Mouse (Mus musculus) limb, embryonic 15.5 days (tissue): Measurements from ENCODE around the gene Etl4. TPM values are rescaled to one million over a fixed set of nuclear protein-coding genes. Genes with fewer than 3 reads are reported as not detected.

Experiments
- ATAC-seq: fragments of 200-750 bp; cut with Nextera tagmentation; 2 replicates; pipeline ENCODE4 v1.8.0; 2017; ENCODE audit warnings: low read depth, moderate TSS enrichment; ENCODE audit not compliant: insufficient number of reproducible peaks, low FRiP score, low TSS enrichment
- H3K27ac ChIP-seq: fragments of 300-500 bp; sonication (generic); 2 replicates; pipeline ENCODE4 v1.5.1; 2015; ENCODE audit warnings: moderate library complexity, mild to moderate bottlenecking, inconsistent platforms
- H3K27me3 ChIP-seq: fragments of 300-500 bp; sonication (generic); 2 replicates; pipeline ENCODE4 v1.6.1; 2015; ENCODE audit warnings: inconsistent platforms
- H3K36me3 ChIP-seq: fragments of 300-500 bp; sonication (generic); 2 replicates; pipeline ENCODE4 v1.6.1; 2015; ENCODE audit warnings: inconsistent platforms
- H3K4me1 ChIP-seq: fragments of 300-500 bp; sonication (generic); 2 replicates; pipeline ENCODE4 v1.6.1; 2015; ENCODE audit warnings: inconsistent platforms
- H3K4me2 ChIP-seq: fragments of 300-500 bp; sonication (generic); 2 replicates; pipeline ENCODE4 v1.6.1; 2015; ENCODE audit warnings: mild to moderate bottlenecking, inconsistent platforms
- H3K4me3 ChIP-seq: fragments of 300-500 bp; sonication (generic); 2 replicates; pipeline ENCODE4 v1.5.1; 2015; ENCODE audit warnings: mild to moderate bottlenecking, inconsistent platforms
- H3K9ac ChIP-seq: fragments of 300-500 bp; sonication (generic); 2 replicates; pipeline ENCODE4 v1.6.1; 2015; ENCODE audit warnings: inconsistent platforms
- H3K9me3 ChIP-seq: fragments of 300-500 bp; sonication (generic); 2 replicates; pipeline ENCODE4 v1.6.1; 2016; ENCODE audit warnings: inconsistent platforms
- WGBS: fragments of 180-500 bp; shearing (Covaris S2); methylation state at CpG from one replicate; pipeline ENCODE4 v1.1.7; 2015; 5-methylcytosine and 5-hydroxymethylcytosine counted together
- polyA plus RNA-seq: library from polyadenylated mRNA; unstranded; fragments of >200 nt; fragmentation: Nextera tagmentation; extraction: Ambion mirVana; gene quantifications from 2 replicates; pipeline ENCODE4 v1.2.1, GENCODE M21; 2015

Etl4 gene
- polyA plus RNA-seq, 1 experiment from 2014 or later: 33.5 TPM

DNA sequence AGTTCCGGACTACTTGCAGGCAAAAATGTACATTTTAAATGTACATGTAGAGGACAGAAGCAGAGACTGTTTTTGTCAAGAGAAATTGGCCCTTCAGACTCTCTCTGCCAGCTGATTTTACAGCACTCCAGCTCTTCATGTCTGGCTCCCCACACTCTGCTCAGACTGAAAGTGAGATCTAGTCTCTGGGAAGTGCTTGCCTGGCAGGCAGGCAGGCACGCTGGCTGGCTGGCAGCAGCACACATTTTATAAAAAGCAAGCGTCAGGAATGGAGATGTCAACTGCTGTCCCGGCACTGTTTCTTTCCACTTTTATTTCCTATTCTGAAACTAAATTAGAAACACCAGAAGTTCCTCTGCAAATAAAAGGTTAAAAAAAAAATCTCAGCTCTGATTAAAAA lies 339.8 kb downstream of the Etl4 start:
- no peak overlapping the region for H3K4me3 ChIP-seq
- H3K9ac ChIP-seq: no peak overlapping the region
- no peak for ATAC-seq
- H3K27ac ChIP-seq: no peak overlapping the region
- H3K27me3 ChIP-seq: no peaks in the 10 kb centered on the region
- 28% methylated on average over 4 of the region's 4 CpGs for WGBS
- H3K36me3 ChIP-seq: no peaks in the 10 kb centered on the region
- no peaks in the 10 kb centered on the region for H3K9me3 ChIP-seq
- peaks cover 7% of the 10 kb centered on the region; the same call in 1 of the 2 replicates for H3K4me1 ChIP-seq
- H3K4me2 ChIP-seq: no peak overlapping the region

DNA sequence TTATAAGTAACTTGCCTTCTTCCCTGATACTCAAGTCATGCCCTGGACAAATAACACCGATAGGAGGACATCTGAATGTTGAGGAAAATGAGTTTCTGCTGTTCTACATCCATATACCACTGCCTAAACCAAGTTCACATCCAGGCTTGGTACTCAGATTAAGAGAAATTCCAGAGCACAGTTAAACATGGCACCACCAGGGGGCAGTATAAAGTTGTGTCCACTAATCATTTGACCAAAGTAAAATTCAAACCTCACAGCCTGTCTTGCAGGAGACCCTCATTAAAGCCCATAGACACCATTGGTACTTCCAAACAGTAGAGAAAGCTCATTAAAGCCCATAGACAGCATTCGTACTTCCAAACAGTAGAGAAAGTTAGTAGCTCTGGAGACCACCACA lies 366.5 kb downstream of the Etl4 start:
- Histone ChIP-seq H3K4me3 (no peak overlapping the region), H3K4me2 (no peak overlapping the region), H3K4me1 (no peaks in the 10 kb centered on the region), H3K9me3 (no peaks in the 10 kb centered on the region), H3K27me3 (no peaks in the 10 kb centered on the region), H3K27ac (no peak overlapping the region), H3K9ac (no peak overlapping the region), H3K36me3 (no peaks in the 10 kb centered on the region)
- no peak for ATAC-seq
- 51% methylated on average over 2 of the region's 2 CpGs for WGBS

DNA sequence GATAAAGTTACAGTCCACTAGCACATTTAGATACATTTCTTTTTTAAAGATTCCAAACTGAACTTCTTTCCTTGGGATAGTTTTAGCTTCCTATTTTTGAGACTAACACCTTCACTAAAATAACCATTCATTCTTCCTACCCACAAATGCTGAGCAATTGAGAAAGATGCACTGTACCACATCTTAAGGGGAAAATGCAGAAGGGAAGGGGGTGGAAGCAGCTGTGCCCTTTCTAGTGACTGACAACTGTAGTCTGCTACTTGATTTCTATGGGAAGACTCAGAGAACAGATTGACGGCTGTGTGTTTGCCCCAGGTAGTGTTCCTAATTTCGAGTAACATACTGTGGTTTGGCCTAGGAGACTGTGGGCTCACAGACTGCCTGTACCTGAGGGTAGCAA lies 372.3 kb downstream of the Etl4 start:
- Histone ChIP-seq H3K4me2 (no peak overlapping the region), H3K4me1 (no peaks in the 10 kb centered on the region), H3K4me3 (no peak overlapping the region), H3K9ac (no peak overlapping the region), H3K9me3 (no peaks in the 10 kb centered on the region), H3K27ac (no peak overlapping the region), H3K27me3 (no peaks in the 10 kb centered on the region), H3K36me3 (no peaks in the 10 kb centered on the region)
- ATAC-seq: no peak
- 66% methylated on average over 2 of the region's 2 CpGs for WGBS

DNA sequence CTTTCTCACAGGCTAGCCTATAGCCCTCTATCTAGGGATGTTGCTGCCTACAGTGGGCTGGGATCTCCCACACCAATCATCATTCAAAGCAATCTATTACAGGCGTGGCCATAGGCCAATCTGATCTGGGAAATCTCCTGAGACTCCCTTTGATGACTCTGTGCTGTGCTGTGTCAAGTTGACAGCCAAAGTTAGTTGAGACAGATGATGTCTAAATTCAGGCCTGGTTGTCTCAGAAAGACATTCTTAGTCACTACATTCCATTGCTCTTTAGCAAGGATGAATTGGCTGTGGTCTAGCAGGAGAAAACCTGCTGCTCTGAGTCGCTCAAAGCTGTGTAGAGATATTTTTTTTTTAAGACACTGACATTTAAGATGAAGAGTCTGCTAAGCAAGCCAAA lies 374.8 kb downstream of the Etl4 start:
- no peaks in the 10 kb centered on the region for H3K36me3 ChIP-seq
- no peak overlapping the region for H3K27ac ChIP-seq
- WGBS: 52% methylated on average over 2 of the region's 2 CpGs
- no peak for ATAC-seq
- no peaks in the 10 kb centered on the region for H3K27me3 ChIP-seq
- no peaks in the 10 kb centered on the region for H3K4me1 ChIP-seq
- no peak overlapping the region for H3K9ac ChIP-seq
- H3K4me2 ChIP-seq: no peak overlapping the region
- H3K9me3 ChIP-seq: no peaks in the 10 kb centered on the region
- H3K4me3 ChIP-seq: no peak overlapping the region

DNA sequence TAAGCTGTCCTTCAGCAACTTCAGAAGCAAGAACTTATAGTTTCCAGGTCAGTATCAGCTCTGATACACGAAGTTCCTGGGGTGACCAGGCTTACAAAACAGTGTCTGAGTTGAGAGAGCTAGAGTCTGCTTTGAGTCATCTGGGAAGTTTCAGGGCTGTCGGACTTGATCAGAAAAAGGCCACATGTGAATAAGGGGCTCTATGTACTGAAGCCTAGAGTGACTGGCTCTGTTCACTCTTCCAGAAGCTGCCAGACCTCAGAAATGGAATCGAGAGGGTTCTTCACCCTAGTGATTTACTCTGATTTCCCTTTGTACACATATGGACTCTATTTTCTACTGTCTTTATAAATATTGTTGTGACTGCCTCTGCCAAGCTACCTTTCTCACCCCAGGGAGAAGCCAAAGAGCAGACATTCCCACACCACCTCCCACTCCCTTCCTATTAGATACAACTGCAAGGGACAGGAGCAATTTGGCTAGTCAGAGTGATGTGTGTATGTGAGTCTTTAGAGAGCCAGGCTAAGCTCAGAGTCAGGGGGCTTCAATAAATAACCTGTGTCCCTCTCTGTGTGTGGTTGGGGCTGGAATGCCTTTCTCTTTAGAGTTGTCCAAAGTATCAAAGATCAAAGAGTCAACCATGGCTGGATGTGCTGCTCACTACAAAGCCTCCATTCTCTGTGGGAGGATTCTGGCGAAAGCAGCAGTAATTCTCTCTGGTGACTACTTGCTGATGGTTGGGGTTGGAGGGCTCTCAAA lies 381.6 kb downstream of the Etl4 start:
- no peaks in the 10 kb centered on the region for H3K4me1 ChIP-seq
- no peak overlapping the region for H3K4me3 ChIP-seq
- H3K36me3 ChIP-seq: no peaks in the 10 kb centered on the region
- no peaks in the 10 kb centered on the region for H3K9me3 ChIP-seq
- H3K4me2 ChIP-seq: no peak overlapping the region
- 33% methylated on average over 4 of the region's 4 CpGs for WGBS
- no peak overlapping the region for H3K27ac ChIP-seq
- no peak overlapping the region for H3K9ac ChIP-seq
- ATAC-seq: no peak
- no peaks in the 10 kb centered on the region for H3K27me3 ChIP-seq

DNA sequence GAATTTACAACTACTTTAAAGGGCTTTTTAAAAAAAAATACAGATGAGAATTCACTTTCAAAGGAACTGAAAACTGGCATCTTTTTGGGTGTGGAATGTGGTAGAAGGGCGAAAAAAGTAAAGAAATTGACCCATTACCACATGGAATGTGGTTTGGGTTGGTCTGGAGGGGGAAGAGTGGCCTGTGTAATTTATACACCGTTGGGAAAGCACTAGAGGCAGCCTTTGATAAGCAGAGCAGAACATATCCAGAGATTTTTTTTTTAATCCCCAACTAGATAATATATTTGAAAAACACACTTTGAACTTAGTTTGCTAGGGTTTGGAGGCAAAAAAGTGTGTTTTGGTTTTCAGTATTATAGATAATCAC lies 382.1 kb downstream of the Etl4 start:
- Histone ChIP-seq H3K27ac (no peak overlapping the region), H3K4me2 (no peak overlapping the region), H3K9me3 (no peaks in the 10 kb centered on the region), H3K36me3 (no peaks in the 10 kb centered on the region), H3K27me3 (no peaks in the 10 kb centered on the region), H3K4me3 (no peak overlapping the region), H3K9ac (no peak overlapping the region), H3K4me1 (no peaks in the 10 kb centered on the region)
- no peak for ATAC-seq
- 16% methylated on average over 2 of the region's 2 CpGs for WGBS

DNA sequence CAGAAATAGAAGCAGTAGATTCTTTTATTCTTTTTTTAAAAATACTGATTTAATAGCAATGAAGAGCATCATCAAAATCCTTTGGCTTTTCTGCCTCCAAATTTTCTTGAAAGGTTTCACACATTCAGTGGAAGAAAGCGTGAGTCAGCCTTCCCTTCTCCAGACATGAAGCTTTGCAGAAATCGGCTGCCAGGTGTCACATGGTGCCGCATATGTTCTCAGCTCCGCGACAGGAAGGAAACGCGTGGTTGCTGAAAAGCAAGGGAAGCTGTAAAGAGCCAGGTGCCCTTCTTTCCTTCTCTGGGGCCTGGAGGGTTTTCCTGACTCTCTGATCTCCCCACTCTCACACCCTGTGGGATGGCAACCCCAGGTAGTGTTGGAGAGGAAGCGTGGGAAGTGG lies 383.8 kb downstream of the Etl4 start:
- Histone ChIP-seq H3K4me2 (no peak overlapping the region), H3K27ac (no peak overlapping the region), H3K27me3 (no peaks in the 10 kb centered on the region), H3K9me3 (no peaks in the 10 kb centered on the region), H3K36me3 (no peaks in the 10 kb centered on the region), H3K9ac (no peak overlapping the region), H3K4me3 (no peak overlapping the region), H3K4me1 (no peaks in the 10 kb centered on the region)
- 57% methylated on average over 8 of the region's 8 CpGs for WGBS
- no peak for ATAC-seq

DNA sequence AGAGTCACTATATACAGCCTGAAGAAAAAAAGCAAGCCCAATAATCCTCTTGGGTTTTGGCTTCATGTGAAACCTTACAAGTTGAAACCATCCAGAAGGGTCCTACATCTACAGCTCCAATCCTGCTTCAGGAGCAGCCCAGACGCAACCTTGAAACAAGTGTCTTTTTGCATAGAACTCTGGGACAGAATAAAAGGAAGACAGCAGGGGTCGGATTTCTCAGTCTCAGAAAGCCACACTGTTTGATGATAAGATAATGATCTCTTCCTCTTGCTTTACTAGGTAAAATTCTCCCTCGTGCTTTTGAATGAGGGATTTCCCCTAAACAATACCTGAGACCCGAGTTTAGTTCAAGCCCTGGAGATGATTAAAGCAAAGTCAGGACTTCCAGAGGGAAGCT lies 385.0 kb downstream of the Etl4 start:
- H3K9me3 ChIP-seq: no peaks in the 10 kb centered on the region
- no peak overlapping the region for H3K4me2 ChIP-seq
- H3K36me3 ChIP-seq: no peaks in the 10 kb centered on the region
- ATAC-seq: no peak
- no peak overlapping the region for H3K9ac ChIP-seq
- H3K27ac ChIP-seq: no peak overlapping the region
- H3K4me1 ChIP-seq: no peaks in the 10 kb centered on the region
- 30% methylated on average over 4 of the region's 4 CpGs for WGBS
- H3K4me3 ChIP-seq: no peak overlapping the region
- H3K27me3 ChIP-seq: no peaks in the 10 kb centered on the region

DNA sequence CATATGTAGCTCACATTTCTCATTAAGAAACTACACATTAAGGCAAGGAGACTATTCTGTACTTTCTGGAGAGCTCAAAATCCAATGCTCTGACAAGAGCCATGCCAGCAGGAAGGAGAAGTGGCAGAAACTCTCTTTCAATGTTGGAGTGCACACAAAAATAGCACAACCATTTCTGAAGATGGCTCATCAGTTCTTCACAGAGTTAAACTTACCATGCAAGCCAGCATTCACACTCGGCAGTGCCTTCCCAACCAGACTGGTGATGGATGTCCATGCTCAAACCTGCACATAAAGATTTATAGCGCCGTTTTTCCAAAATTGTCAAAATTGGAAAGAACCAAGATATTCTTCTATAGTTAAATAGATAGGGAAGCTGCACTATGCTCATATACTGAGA lies 392.9 kb downstream of the Etl4 start:
- H3K27ac ChIP-seq: no peak overlapping the region
- no peaks in the 10 kb centered on the region for H3K9me3 ChIP-seq
- no peaks in the 10 kb centered on the region for H3K4me1 ChIP-seq
- no peak overlapping the region for H3K4me3 ChIP-seq
- WGBS: 87% methylated on average over 3 of the region's 3 CpGs
- no peak overlapping the region for H3K9ac ChIP-seq
- no peaks in the 10 kb centered on the region for H3K27me3 ChIP-seq
- H3K36me3 ChIP-seq: no peaks in the 10 kb centered on the region
- no peak overlapping the region for H3K4me2 ChIP-seq
- ATAC-seq: no peak

DNA sequence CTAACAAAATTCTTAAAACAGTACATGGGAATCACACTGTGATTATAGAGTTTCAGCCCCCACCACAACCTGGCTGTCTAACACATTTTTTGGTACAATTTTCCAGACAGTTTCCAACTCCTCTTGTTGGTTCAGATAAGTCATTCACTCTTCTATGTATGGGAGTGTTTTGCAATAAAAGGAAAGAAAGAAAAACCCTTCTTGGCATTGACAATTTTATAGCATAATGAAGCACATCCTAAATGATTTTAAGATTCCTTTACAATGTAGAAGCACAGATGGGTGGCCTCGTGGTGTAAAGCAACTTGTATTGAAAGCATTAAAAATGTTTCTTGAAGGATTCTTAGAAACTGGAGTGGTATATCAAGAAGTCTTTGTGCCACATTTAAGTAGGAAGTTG lies 415.4 kb downstream of the Etl4 start:
- no peak overlapping the region for H3K27ac ChIP-seq
- no peaks in the 10 kb centered on the region for H3K4me1 ChIP-seq
- no peak overlapping the region for H3K4me3 ChIP-seq
- no peak overlapping the region for H3K4me2 ChIP-seq
- no peaks in the 10 kb centered on the region for H3K36me3 ChIP-seq
- H3K9me3 ChIP-seq: no peaks in the 10 kb centered on the region
- no peaks in the 10 kb centered on the region for H3K27me3 ChIP-seq
- ATAC-seq: no peak
- H3K9ac ChIP-seq: no peak overlapping the region
- WGBS: 38% methylated on average over 1 of the region's 1 CpGs

DNA sequence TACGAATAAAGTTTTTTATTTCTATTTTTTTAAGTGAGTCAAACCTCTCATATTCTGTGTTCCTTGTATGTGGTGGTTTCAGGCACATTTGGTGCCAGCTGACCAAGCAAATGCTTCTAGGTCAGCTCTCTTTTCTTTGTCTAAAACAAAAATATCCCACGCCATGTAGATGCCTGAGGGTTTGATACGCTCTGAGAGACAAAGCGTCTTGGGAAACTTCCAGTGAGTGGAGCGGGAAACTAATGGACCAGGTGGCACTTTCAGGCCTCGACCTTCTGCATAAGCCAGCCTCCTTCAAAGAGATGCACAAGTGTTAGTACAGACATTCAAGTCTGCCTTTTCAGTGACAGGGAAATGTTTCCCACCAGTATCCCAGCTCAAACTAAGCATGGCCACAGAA lies 426.6 kb downstream of the Etl4 start:
- no peaks in the 10 kb centered on the region for H3K9me3 ChIP-seq
- no peaks in the 10 kb centered on the region for H3K36me3 ChIP-seq
- H3K27me3 ChIP-seq: no peaks in the 10 kb centered on the region
- no peak overlapping the region for H3K9ac ChIP-seq
- no peak overlapping the region for H3K27ac ChIP-seq
- H3K4me3 ChIP-seq: no peak overlapping the region
- no peak overlapping the region for H3K4me2 ChIP-seq
- peaks cover 7% of the 10 kb centered on the region; the same call in 1 of the 2 replicates for H3K4me1 ChIP-seq
- 82% methylated on average over 6 of the region's 6 CpGs for WGBS
- no peak for ATAC-seq

DNA sequence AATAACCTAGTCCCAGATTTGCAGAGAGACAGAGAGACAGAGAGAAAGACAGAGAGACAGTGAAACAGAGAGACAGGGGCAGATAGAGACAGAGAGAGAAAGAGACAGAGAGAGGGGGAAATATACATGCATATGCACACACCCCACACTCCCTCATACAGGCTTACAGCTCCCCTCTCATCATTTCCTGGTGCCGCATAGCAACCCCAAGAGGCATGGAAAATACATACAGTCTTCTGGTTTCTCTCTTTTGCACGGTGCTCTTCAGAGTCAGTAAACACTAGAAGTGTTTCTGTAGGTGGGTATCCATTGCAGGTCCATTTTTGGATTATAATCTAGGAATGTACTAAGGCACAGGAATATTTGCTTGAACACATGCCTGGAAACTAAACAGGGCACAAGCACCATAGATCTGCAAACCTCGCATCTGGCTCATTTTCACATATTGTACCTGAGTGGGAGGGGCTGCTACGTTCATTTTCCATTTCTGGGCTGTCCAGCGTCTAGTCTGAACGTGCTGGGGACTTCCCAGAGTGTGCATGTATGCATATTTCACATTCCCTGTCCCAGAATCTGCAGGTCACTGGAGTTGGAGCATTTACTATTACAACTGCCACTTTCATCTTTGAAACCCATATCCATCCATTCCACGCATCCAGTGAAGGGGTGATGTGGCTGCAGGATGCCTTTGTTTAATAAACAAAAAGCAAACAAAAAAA lies 429.6 kb downstream of the Etl4 start:
- no peaks in the 10 kb centered on the region for H3K9me3 ChIP-seq
- H3K36me3 ChIP-seq: no peaks in the 10 kb centered on the region
- H3K4me2 ChIP-seq: peak overlapping the region; percentile 40
- peak overlapping the region; percentile 24 for H3K4me3 ChIP-seq
- no peak overlapping the region for H3K27ac ChIP-seq
- 48% methylated on average over 7 of the region's 7 CpGs for WGBS
- no peaks in the 10 kb centered on the region for H3K27me3 ChIP-seq
- H3K4me1 ChIP-seq: peaks cover 7% of the 10 kb centered on the region; the same call in 1 of the 2 replicates
- H3K9ac ChIP-seq: no peak overlapping the region
- no peak for ATAC-seq
